Mouse (Mus musculus) embryonic facial prominence, embryonic 14.5 days (tissue): ENCODE results near the gene Blnk. TPM values are rescaled to one million over a fixed set of nuclear protein-coding genes. Genes with fewer than 3 reads are reported as not detected.

ENCODE experiments used
- ATAC-seq: fragments of 200-750 bp; cut with Nextera tagmentation; 2 replicates; pipeline ENCODE4 v1.8.0; 2017; ENCODE audit warnings: low read depth, moderate number of reproducible peaks, moderate TSS enrichment
- DNase-seq: peaks from one replicate; pipeline ENCODE4 v3.0.0-alpha.2; 2015; ENCODE audit warnings: low spot score
- H3K27ac ChIP-seq: fragments of 300-500 bp; sonication (generic); replicated peaks from 2 replicates; pipeline ENCODE4 v1.5.1; 2014; ENCODE audit warnings: low read depth, mild to moderate bottlenecking, low read length, moderate library complexity
- H3K27me3 ChIP-seq: fragments of 300-500 bp; sonication (generic); replicated peaks from 2 replicates; pipeline ENCODE4 v1.6.1; 2014; ENCODE audit warnings: low read length; ENCODE audit not compliant: control insufficient read depth, insufficient read depth
- H3K36me3 ChIP-seq: fragments of 300-500 bp; sonication (generic); 2 replicates; pipeline ENCODE4 v1.6.1; 2014; ENCODE audit warnings: low read length, mixed read lengths; ENCODE audit not compliant: control insufficient read depth, insufficient read depth
- H3K4me1 ChIP-seq: fragments of 300-500 bp; sonication (generic); 2 replicates; pipeline ENCODE4 v1.6.1; 2014; ENCODE audit warnings: antibody characterized with exemption, low read length; ENCODE audit not compliant: control insufficient read depth, insufficient read depth
- H3K4me2 ChIP-seq: fragments of 300-500 bp; sonication (generic); 2 replicates; pipeline ENCODE4 v1.6.1; 2014; ENCODE audit warnings: low read depth, mild to moderate bottlenecking, low read length, moderate library complexity, mixed read lengths
- H3K4me3 ChIP-seq: fragments of 300-500 bp; sonication (generic); 2 replicates; pipeline ENCODE4 v1.5.1; 2014; ENCODE audit warnings: low read depth, mild to moderate bottlenecking, low read length
- H3K9ac ChIP-seq: fragments of 300-500 bp; sonication (generic); 2 replicates; pipeline ENCODE4 v1.6.1; 2014; ENCODE audit warnings: low read depth, mild to moderate bottlenecking, low read length, moderate library complexity, mixed read lengths
- H3K9me3 ChIP-seq: fragments of 300-500 bp; sonication (generic); 2 replicates; pipeline ENCODE4 v1.6.1; 2016; ENCODE audit warnings: low read length; ENCODE audit not compliant: control insufficient read depth
- WGBS: fragments of 180-500 bp; shearing (Covaris S2); extraction: QIAGEN DNeasy Blood & Tissue Kit; methylation state at CpG from one replicate; pipeline ENCODE4 v1.1.7; 2014; 5-methylcytosine and 5-hydroxymethylcytosine counted together
- polyA plus RNA-seq: library from polyadenylated mRNA; unstranded; fragments of >200 nt; fragmentation: Nextera tagmentation; extraction: Ambion mirVana; gene quantifications from 2 replicates; pipeline ENCODE4 v1.2.1, GENCODE M21; 2014

Blnk gene
- polyA plus RNA-seq, 1 experiment from 2014 or later: 2.7 TPM

GRCm38 (mm10) chr19:40995449-40996401 is 1.4 kb upstream of the Blnk start:
- peak; percentile 11 for DNase-seq
- H3K27ac ChIP-seq: no peak overlapping the region
- WGBS: 58% methylated on average over 21 of the region's 21 CpGs

GRCm38 (mm10) chr19:40994911-40995310 is 576 bp upstream of the Blnk start:
- H3K9ac ChIP-seq: no peak overlapping the region
- DNase-seq (no peak), ATAC-seq (no peak)
- WGBS: 63% methylated on average over 7 of the region's 7 CpGs
- H3K36me3 ChIP-seq: no peaks in the 10 kb centered on the region
- no peak overlapping the region for H3K27ac ChIP-seq
- peaks cover 4% of the 10 kb centered on the region; the same call in 1 of the 2 replicates for H3K4me1 ChIP-seq
- no peak overlapping the region for H3K4me3 ChIP-seq
- no peaks in the 10 kb centered on the region for H3K9me3 ChIP-seq
- no peaks in the 10 kb centered on the region for H3K27me3 ChIP-seq
- H3K4me2 ChIP-seq: no peak overlapping the region

More at GRCm38 (mm10) chr19:40995449-40996401, 1.4 kb upstream of the Blnk start:
- H3K27me3 ChIP-seq: no peaks in the 10 kb centered on the region
- no peak overlapping the region for H3K9ac ChIP-seq
- H3K9me3 ChIP-seq: no peaks in the 10 kb centered on the region
- H3K4me1 ChIP-seq: peaks cover 4% of the 10 kb centered on the region; the same call in 1 of the 2 replicates
- H3K4me3 ChIP-seq: no peak overlapping the region
- ATAC-seq: no peak
- H3K36me3 ChIP-seq: no peaks in the 10 kb centered on the region
- H3K4me2 ChIP-seq: no peak overlapping the region

DNA sequence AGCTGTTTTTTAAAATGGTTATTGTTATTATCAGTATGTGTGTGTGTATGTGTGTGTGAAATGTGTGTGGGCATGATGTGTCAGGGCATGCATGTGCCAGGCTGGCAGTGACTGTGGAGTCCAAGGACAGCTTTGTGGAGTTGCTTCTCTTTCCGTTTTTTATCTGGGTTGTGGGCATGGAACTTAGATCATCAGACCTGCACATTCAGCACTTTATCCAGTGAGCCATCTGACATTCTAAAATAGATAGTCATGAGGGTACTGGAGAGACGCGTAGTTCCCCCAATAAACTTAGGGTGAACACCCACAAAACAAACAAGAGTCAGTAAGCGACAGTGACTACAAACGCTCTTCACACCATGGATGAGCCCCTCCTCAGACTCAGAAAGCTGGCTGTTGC is 979 bp downstream of the Blnk start:
- H3K4me3 ChIP-seq: no peak overlapping the region
- no peak overlapping the region for H3K4me2 ChIP-seq
- H3K4me1 ChIP-seq: peaks cover 4% of the 10 kb centered on the region; the same call in 1 of the 2 replicates
- 86% methylated on average over 5 of the region's 5 CpGs for WGBS
- no peak overlapping the region for H3K9ac ChIP-seq
- H3K9me3 ChIP-seq: no peaks in the 10 kb centered on the region
- H3K27me3 ChIP-seq: no peaks in the 10 kb centered on the region
- H3K27ac ChIP-seq: no peak overlapping the region
- H3K36me3 ChIP-seq: no peaks in the 10 kb centered on the region
- no peak for DNase-seq
- ATAC-seq: no peak

DNA sequence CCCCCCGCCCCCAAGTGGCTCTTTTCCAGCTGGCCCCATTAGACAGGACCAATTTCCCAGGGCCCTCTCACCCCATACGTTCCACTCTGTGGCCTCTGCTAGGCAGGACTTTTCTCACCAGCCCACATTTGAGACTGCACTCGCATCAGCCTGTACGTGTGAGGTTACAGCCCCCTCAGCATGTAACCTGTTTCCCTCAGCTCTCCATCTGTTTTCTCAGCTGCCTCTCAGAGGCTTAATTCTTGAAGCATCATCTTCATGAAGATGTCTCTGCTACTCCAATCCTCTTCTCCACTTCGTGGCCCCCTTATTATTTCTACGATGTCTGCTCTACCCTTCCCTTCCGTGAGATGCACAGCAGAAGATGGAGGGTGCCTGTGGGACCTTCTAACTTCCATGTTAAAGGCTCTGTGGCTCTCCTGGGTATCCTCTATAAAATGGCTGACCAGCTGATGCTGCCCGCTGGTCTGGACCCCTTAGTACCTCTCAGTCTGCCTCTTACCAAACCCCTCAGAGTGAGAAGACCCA is 1.8 kb downstream of the Blnk start:
- DNase-seq (no peak), ATAC-seq (no peak)
- Histone ChIP-seq H3K9me3 (no peaks in the 10 kb centered on the region), H3K4me1 (peaks cover 4% of the 10 kb centered on the region; the same call in 1 of the 2 replicates), H3K36me3 (no peaks in the 10 kb centered on the region), H3K27ac (no peak overlapping the region), H3K4me3 (no peak overlapping the region), H3K4me2 (no peak overlapping the region), H3K27me3 (no peaks in the 10 kb centered on the region), H3K9ac (no peak overlapping the region)
- WGBS: 74% methylated on average over 8 of the region's 8 CpGs

GRCm38 (mm10) chr19:40992096-40992495 is 2.2 kb downstream of the Blnk start:
- DNase-seq (no peak), ATAC-seq (no peak)
- H3K27ac ChIP-seq: no peak overlapping the region
- no peaks in the 10 kb centered on the region for H3K36me3 ChIP-seq
- peaks cover 4% of the 10 kb centered on the region; the same call in 1 of the 2 replicates for H3K4me1 ChIP-seq
- no peak overlapping the region for H3K9ac ChIP-seq
- H3K4me3 ChIP-seq: no peak overlapping the region
- H3K4me2 ChIP-seq: no peak overlapping the region
- WGBS: 78% methylated on average over 11 of the region's 11 CpGs
- no peaks in the 10 kb centered on the region for H3K27me3 ChIP-seq
- no peaks in the 10 kb centered on the region for H3K9me3 ChIP-seq

DNA sequence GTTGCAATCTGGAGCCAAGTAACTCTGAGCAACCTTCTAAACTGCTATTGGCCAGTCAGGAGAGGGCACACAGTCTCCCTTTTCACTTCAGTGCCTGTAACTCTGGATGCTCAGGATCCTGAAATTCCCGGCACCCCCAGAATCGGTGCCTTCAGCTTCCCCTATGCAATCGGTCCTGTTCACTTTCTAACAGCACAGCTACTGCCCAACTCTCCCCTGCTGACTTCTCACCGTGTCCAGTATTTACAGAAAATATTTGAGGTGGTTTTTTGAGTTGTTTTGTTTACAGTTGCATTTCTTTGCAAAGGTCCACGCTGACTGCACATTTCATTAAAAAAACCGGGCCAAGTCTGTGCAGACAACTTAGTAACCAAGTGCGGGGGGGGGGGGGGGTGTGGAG is 2.7 kb downstream of the Blnk start:
- Histone ChIP-seq H3K4me2 (no peak overlapping the region), H3K27me3 (no peaks in the 10 kb centered on the region), H3K9ac (no peak overlapping the region), H3K9me3 (no peaks in the 10 kb centered on the region), H3K36me3 (no peaks in the 10 kb centered on the region), H3K4me3 (no peak overlapping the region), H3K4me1 (peaks cover 4% of the 10 kb centered on the region; the same call in 1 of the 2 replicates), H3K27ac (no peak overlapping the region)
- 77% methylated on average over 6 of the region's 7 CpGs for WGBS
- no peak for ATAC-seq
- DNase-seq: no peak

- Histone ChIP-seq H3K36me3 (no peaks in the 10 kb centered on the region), H3K27ac (no peak overlapping the region), H3K4me1 (peaks cover 4% of the 10 kb centered on the region; the same call in 1 of the 2 replicates), H3K4me3 (no peak overlapping the region), H3K9me3 (no peaks in the 10 kb centered on the region), H3K27me3 (no peaks in the 10 kb centered on the region), H3K4me2 (no peak overlapping the region), H3K9ac (no peak overlapping the region)
- WGBS: 91% methylated on average over 17 of the region's 17 CpGs
- DNase-seq (no peak), ATAC-seq (no peak)
These were observed 3.5 kb downstream of the Blnk start for GRCm38 (mm10) chr19:40990781-40991343.

DNA sequence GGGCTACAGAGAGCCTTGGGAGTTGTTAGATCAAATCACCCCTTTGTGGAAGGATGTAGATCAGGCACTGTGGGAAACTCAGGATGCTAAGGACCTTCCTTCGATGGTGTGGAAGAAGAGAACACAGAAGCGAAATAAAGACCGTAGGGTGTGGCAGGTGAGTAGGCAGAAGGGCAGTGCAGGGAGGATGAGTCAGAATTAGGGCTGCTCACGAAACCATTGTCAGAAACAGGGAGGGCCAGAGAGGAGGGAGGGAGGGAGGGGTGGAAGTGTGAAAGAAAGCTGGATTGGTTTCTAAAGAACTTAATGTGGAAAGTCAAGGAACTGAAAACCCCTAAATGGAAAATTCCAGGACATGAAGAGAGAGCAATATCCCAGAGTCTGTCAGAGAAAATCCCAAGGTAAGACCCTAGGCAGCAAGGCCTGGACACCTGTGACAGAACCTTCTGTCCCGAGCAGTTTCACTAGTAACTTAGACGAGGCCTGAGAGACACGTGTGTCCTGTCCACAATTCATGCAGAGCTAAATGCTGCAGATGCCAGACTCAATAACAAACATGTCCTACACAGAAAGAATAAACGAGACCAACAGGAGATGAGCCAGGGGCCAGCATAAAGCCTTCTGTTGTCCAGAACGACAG is 4.3 kb downstream of the Blnk start:
- Histone ChIP-seq H3K9ac (no peak overlapping the region), H3K4me2 (no peak overlapping the region), H3K27ac (no peak overlapping the region), H3K4me1 (peaks cover 4% of the 10 kb centered on the region; the same call in 1 of the 2 replicates), H3K27me3 (no peaks in the 10 kb centered on the region), H3K4me3 (no peak overlapping the region), H3K9me3 (no peaks in the 10 kb centered on the region), H3K36me3 (no peaks in the 10 kb centered on the region)
- WGBS: 77% methylated on average over 9 of the region's 9 CpGs
- ATAC-seq: no peak
- DNase-seq: no peak
